Mouse (Mus musculus) liver, adult 2 months (tissue): Measurements from ENCODE around the gene Rsrc1.

Experiments
- CTCF ChIP-seq: fragments of 200-500 bp; IDR thresholded peaks from 2 replicates; pipeline ENCODE4 v1.5.1; 2011; ENCODE audit warnings: low read depth, low read length, control low read depth
- POLR2A ChIP-seq: fragments of 200-500 bp; IDR thresholded peaks from 2 replicates; pipeline ENCODE4 v1.6.1; 2011; ENCODE audit warnings: low read length, control low read depth; ENCODE audit not compliant: insufficient read depth; ENCODE audit errors: extremely low read depth

GRCm38 (mm10) chr3:67213047-67213457 lies 231.9 kb downstream of the Rsrc1 start:
- TF ChIP-seq POLR2A (no peak), CTCF (no peak)
